ENCODE assay signal across 15 mouse cellular contexts in genomic region chr12:31222741-31223140, GRCm38 (mm10). TPM values are rescaled to one million over a fixed set of nuclear protein-coding genes. Genes with fewer than 3 reads are reported as not detected.
DNase-seq lines count a peak whose midpoint lies in the region.
"Had no signal": no experiment of that assay in that cellular context is flagged by ENCODE, and none has a peak within 500 bp of the region (broad histone marks: within the 10 kb centered on the region; RNA-seq: fewer than 3 reads in every experiment).

No protein-coding gene starts in this region.

- DNase-seq in adrenal gland, postnatal 14 days, result peak; percentile 60
- no peak for DNase-seq in adrenal gland, adult 18-20 months (ENCODE audit: low spot score in 2 of 2)
- DNase-seq in kidney, adult 9 months, result peak; percentile 30
- no peak for DNase-seq in kidney, adult 18-20 months
- DNase-seq in Muller cell, postnatal 12 days (ENCODE audit: inconsistent ontology term), result peak; percentile 63
- peak; percentile 34 for DNase-seq in kidney, postnatal 14 days
- no peak for DNase-seq in urinary bladder, postnatal 25 days (ENCODE audit: low spot score)
- DNase-seq: cerebellum, adult 11-12 months; cerebellum, postnatal 36 days; gastrocnemius, postnatal 25 days; heart, postnatal 14 days; right cerebral cortex, postnatal 4 days; thymus, postnatal 25 days had no signal

RNA-seq across cellular contexts. Expression of gene Gm6993, which starts 17.8 kb away (rescaled TPM):
- total RNA-seq in adrenal gland, postnatal 14 days (2021), result not detected in 2 replicates
- total RNA-seq in adrenal gland, adult 18-20 months (2021), result not detected
- total RNA-seq: gastrocnemius, postnatal 25 days; heart, postnatal 14 days; layer of hippocampus, adult 8-10 months; left cerebral cortex, adult 2 months had no signal

RNA-seq across cellular contexts. Expression of gene Lamb1, which starts 42.3 kb away (rescaled TPM):
- 174 and 193 TPM in 2 replicates for total RNA-seq in adrenal gland, postnatal 14 days (2021)
- total RNA-seq in adrenal gland, adult 18-20 months (2021), result 100 to 1,000 TPM; 135 to 197 TPM

Comparison
In these comparisons a context has a peak if more than half of its experiments do, and no peak if none do; other contexts are left out.
1. DNase-seq: peak in adrenal gland, postnatal 14 days (single experiment), kidney, adult 9 months (single experiment), Muller cell, postnatal 12 days (single experiment) and kidney, postnatal 14 days (single experiment); none in adrenal gland, adult 18-20 months (0 of 2), kidney, adult 18-20 months (single experiment) and urinary bladder, postnatal 25 days (single experiment).